ENCODE assay signal across 10 mouse cellular contexts in genomic region chr12:118837361-118837760, GRCm38 (mm10). TPM values are rescaled to one million over a fixed set of nuclear protein-coding genes. Genes with fewer than 3 reads are reported as not detected.
DNase-seq lines count a peak whose midpoint lies in the region; ATAC-seq and TF ChIP-seq lines count a peak whose summit lies in the region.
"Had no signal": no experiment of that assay in that cellular context is flagged by ENCODE, and none has a peak within 500 bp of the region (broad histone marks: within the 10 kb centered on the region; RNA-seq: fewer than 3 reads in every experiment).

No protein-coding gene starts in this region.

- no peaks in the 10 kb centered on the region for H3K9me3 ChIP-seq in heart, postnatal 0 days (replicated peaks; ENCODE audit: control insufficient read depth, low read length)
- H3K9me3 ChIP-seq in embryonic facial prominence, embryonic 12.5 days = no peaks in the 10 kb centered on the region
- no peaks in the 10 kb centered on the region for H3K9me3 ChIP-seq in hindbrain, embryonic 16.5 days (ENCODE audit: control insufficient read depth, low read length)
- no peaks in the 10 kb centered on the region for H3K9me3 ChIP-seq in midbrain, embryonic 15.5 days

- peak overlapping the region; percentile 61 for H3K4me3 ChIP-seq in heart, postnatal 0 days (ENCODE audit: low read depth, low read length)
- peak overlapping the region; percentile 44 for H3K4me3 ChIP-seq in embryonic facial prominence, embryonic 12.5 days
- H3K4me3 ChIP-seq in hindbrain, embryonic 16.5 days (ENCODE audit: low read length) = no peak overlapping the region
- peak overlapping the region; percentile 33 for H3K4me3 ChIP-seq in midbrain, embryonic 15.5 days

- H3K27ac ChIP-seq in heart, postnatal 0 days (ENCODE audit: low read depth) = no peak overlapping the region
- H3K27ac ChIP-seq in embryonic facial prominence, embryonic 12.5 days = no peak overlapping the region
- H3K27ac ChIP-seq in hindbrain, embryonic 16.5 days (ENCODE audit: low read depth, low read length) = no peak overlapping the region
- no peak overlapping the region for H3K27ac ChIP-seq in midbrain, embryonic 15.5 days

- peaks cover 73% of the 10 kb centered on the region for H3K27me3 ChIP-seq in heart, postnatal 0 days (ENCODE audit: control insufficient read depth, insufficient read depth, low read length)
- peaks cover 52% of the 10 kb centered on the region for H3K27me3 ChIP-seq in embryonic facial prominence, embryonic 12.5 days
- H3K27me3 ChIP-seq in hindbrain, embryonic 16.5 days (replicated peaks; ENCODE audit: control insufficient read depth, insufficient read depth, low read length) = peaks cover 35% of the 10 kb centered on the region
- peaks cover 52% of the 10 kb centered on the region for H3K27me3 ChIP-seq in midbrain, embryonic 15.5 days (replicated peaks)

- 2% methylated on average over 11 of the region's 11 CpGs for WGBS in heart, postnatal 0 days
- WGBS in embryonic facial prominence, embryonic 12.5 days = 3% methylated on average over 11 of the region's 11 CpGs
- WGBS in hindbrain, embryonic 16.5 days = 8% methylated on average over 11 of the region's 11 CpGs
- 3% methylated on average over 11 of the region's 11 CpGs for WGBS in midbrain, embryonic 15.5 days

- no peak for TF ChIP-seq EP300 in heart, postnatal 0 days (IDR thresholded peaks at IDR 0.05; ENCODE audit: low read depth)

- no peaks in the 10 kb centered on the region for H3K4me1 ChIP-seq in heart, postnatal 0 days (ENCODE audit: control insufficient read depth, insufficient read depth)
- H3K4me1 ChIP-seq in embryonic facial prominence, embryonic 12.5 days = 0 out of 2 replicates have a peak, but pooled peaks cover 4% of the 10 kb centered on the region
- H3K4me1 ChIP-seq in hindbrain, embryonic 16.5 days (ENCODE audit: control insufficient read depth, insufficient read depth, low read depth, low read length) = peaks cover 8% of the 10 kb centered on the region
- peaks cover 12% of the 10 kb centered on the region; the same call in 1 of the 2 replicates for H3K4me1 ChIP-seq in midbrain, embryonic 15.5 days

- ATAC-seq in heart, postnatal 0 days (ENCODE audit: insufficient read depth, low read depth) = no peak
- no peak for ATAC-seq in embryonic facial prominence, embryonic 12.5 days (ENCODE audit: insufficient number of reproducible peaks, insufficient read depth, low FRiP score, low TSS enrichment)
- no peak for ATAC-seq in hindbrain, embryonic 16.5 days
- ATAC-seq in midbrain, embryonic 15.5 days (replicated peaks) = peak; percentile 41; the same call in 1 of the 2 replicates

- peak; percentile 6 for DNase-seq in heart, postnatal 0 days (ENCODE audit: low spot score)
- no peak for DNase-seq in heart, adult 18-20 months
- no peak for DNase-seq in urinary bladder, postnatal 14 days (ENCODE audit: low spot score)
- no peak for DNase-seq in ovary, postnatal 36 days (ENCODE audit: low spot score)
- no peak for DNase-seq in kidney, adult 9 months

- no peaks in the 10 kb centered on the region for H3K36me3 ChIP-seq in heart, postnatal 0 days (replicated peaks; ENCODE audit: control insufficient read depth, insufficient read depth, low read length)
- no peaks in the 10 kb centered on the region for H3K36me3 ChIP-seq in embryonic facial prominence, embryonic 12.5 days
- no peaks in the 10 kb centered on the region for H3K36me3 ChIP-seq in hindbrain, embryonic 16.5 days (ENCODE audit: control insufficient read depth, insufficient read depth, low read length)
- no peaks in the 10 kb centered on the region for H3K36me3 ChIP-seq in midbrain, embryonic 15.5 days (replicated peaks)

- H3K4me2 ChIP-seq in heart, postnatal 0 days (ENCODE audit: low read depth, low read length) = peak overlapping the region; percentile 90
- peak overlapping the region; percentile 83 for H3K4me2 ChIP-seq in embryonic facial prominence, embryonic 12.5 days (replicated peaks)
- H3K4me2 ChIP-seq in hindbrain, embryonic 16.5 days (ENCODE audit: low read length) = peak overlapping the region; percentile 65; the same call in 1 of the 2 replicates
- H3K4me2 ChIP-seq in midbrain, embryonic 15.5 days = peak overlapping the region; percentile 53

- TF ChIP-seq CTCF in heart, postnatal 0 days (IDR thresholded peaks at IDR 0.05; ENCODE audit: low read depth) = no peak

- no peak overlapping the region for H3K9ac ChIP-seq in heart, postnatal 0 days (replicated peaks; ENCODE audit: low read depth, low read length)
- H3K9ac ChIP-seq in embryonic facial prominence, embryonic 12.5 days = no peak overlapping the region
- H3K9ac ChIP-seq in hindbrain, embryonic 16.5 days (ENCODE audit: low read depth, low read length) = no peak overlapping the region
- H3K9ac ChIP-seq in midbrain, embryonic 15.5 days = no peak overlapping the region

RNA-seq across cellular contexts. Expression of gene Sp8, which starts 8.8 kb away (rescaled TPM):
- total RNA-seq in heart, postnatal 0 days (2014; rRNA removed; ENCODE audit: low replicate concordance) = not detected in 2 replicates
- not detected in 2 replicates for polyA plus RNA-seq in heart, postnatal 0 days (2015; fragmentation: Nextera tagmentation; extraction: Ambion mirVana)
- not detected for total RNA-seq in heart, adult 18-20 months (2021)
- polyA plus RNA-seq in embryonic facial prominence, embryonic 12.5 days (2016; fragmentation: Nextera tagmentation; extraction: Ambion mirVana) = 5.1 and 5.8 TPM in 2 replicates
- 1.6 and 2.5 TPM in 2 replicates for polyA plus RNA-seq in hindbrain, embryonic 16.5 days (2015; fragmentation: Nextera tagmentation; extraction: Ambion mirVana)
- 2.8 and 3.5 TPM in 2 replicates for polyA plus RNA-seq in midbrain, embryonic 15.5 days (2015; fragmentation: Nextera tagmentation; extraction: Ambion mirVana)
- polyA plus RNA-seq: erythroblast, embryonic 14.5 days; large intestine, adult 2 months had no signal
